Mouse (Mus musculus) testis, adult 2 months (tissue): Measurements from ENCODE around the gene Banf2.

Source experiments
- CTCF ChIP-seq: fragments of 200-500 bp; IDR thresholded peaks from 2 replicates; pipeline ENCODE4 v1.5.1; 2012; ENCODE audit warnings: low read depth, mild to moderate bottlenecking, inconsistent platforms, low read length, moderate library complexity; ENCODE audit not compliant: control insufficient read depth, insufficient read depth, insufficient replicate concordance
- POLR2A ChIP-seq: fragments of 200-500 bp; IDR thresholded peaks from 2 replicates; pipeline ENCODE4 v1.6.1; 2012; ENCODE audit warnings: low read depth, mild to moderate bottlenecking, inconsistent platforms, low read length, moderate library complexity; ENCODE audit not compliant: control insufficient read depth

- peak; percentile 94 for TF ChIP-seq POLR2A
- no peak for TF ChIP-seq CTCF
Measured at GRCm38 (mm10) chr2:144011080-144011551, 21.7 kb upstream of the Banf2 start, which contains the start of gene Rrbp1.
